In the genomic region with DNA sequence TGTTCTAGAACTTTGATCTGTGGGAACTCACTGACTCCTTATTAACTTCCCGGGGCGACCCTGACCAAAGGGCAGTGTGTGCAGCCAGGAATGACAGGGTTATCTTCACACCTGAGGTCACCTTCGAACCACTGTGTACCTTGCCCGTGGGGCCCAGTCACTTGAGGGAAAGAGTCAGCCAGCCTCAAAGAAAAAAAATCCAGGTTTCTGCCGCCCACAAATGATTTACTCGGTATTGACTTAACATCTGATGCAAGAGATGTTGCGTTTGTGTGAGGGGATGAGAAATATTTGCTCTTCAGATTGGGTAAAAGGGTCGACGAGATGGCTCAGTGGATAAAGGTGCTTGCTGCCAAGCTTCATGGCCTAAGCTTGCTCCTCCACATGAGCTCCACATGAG, we compare ENCODE assay signal across 19 mouse cellular contexts. TPM values are rescaled to one million over a fixed set of nuclear protein-coding genes. Genes with fewer than 3 reads are reported as not detected.
DNase-seq lines count a peak whose midpoint lies in the region; ATAC-seq and TF ChIP-seq lines count a peak whose summit lies in the region.
"Had no signal": no experiment of that assay in that cellular context is flagged by ENCODE, and none has a peak within 500 bp of the region (broad histone marks: within the 10 kb centered on the region; RNA-seq: fewer than 3 reads in every experiment).

No protein-coding gene starts in this region.

- 0 out of 2 replicates have a peak, but pooled peaks cover 2% of the 10 kb centered on the region for H3K4me1 ChIP-seq in intestine, postnatal 0 days (replicated peaks; ENCODE audit: control insufficient read depth, insufficient read depth, low read length)
- H3K4me1 ChIP-seq in liver, postnatal 0 days (ENCODE audit: insufficient read depth) = peaks cover 22% of the 10 kb centered on the region
- H3K4me1 ChIP-seq in hindbrain, embryonic 12.5 days = no peaks in the 10 kb centered on the region
- H3K4me1 ChIP-seq: heart, embryonic 10.5 days; limb, embryonic 15.5 days; midbrain, embryonic 15.5 days had no signal

- H3K27ac ChIP-seq in intestine, postnatal 0 days (ENCODE audit: low read depth, low read length) = peak overlapping the region; percentile 37
- peak overlapping the region; percentile 97 for H3K27ac ChIP-seq in liver, postnatal 0 days (ENCODE audit: low read depth)
- no peak overlapping the region for H3K27ac ChIP-seq in hindbrain, embryonic 12.5 days
- H3K27ac ChIP-seq: embryonic facial prominence, embryonic 10.5 days; heart, embryonic 10.5 days; limb, embryonic 15.5 days; macrophage; midbrain, embryonic 15.5 days had no signal

- peak; percentile 94 for ATAC-seq in intestine, postnatal 0 days
- ATAC-seq in liver, postnatal 0 days = peak; percentile 69
- ATAC-seq in megakaryocyte progenitor cell, adult 5-6 weeks (replicated peaks; ENCODE audit: poor library complexity) = no peak
- ATAC-seq in hindbrain, embryonic 12.5 days (ENCODE audit: low FRiP score) = no peak
- ATAC-seq: CD4-positive, CD25-positive, alpha-beta regulatory T cell, adult 4 months; midbrain, embryonic 15.5 days had no signal

- H3K4me3 ChIP-seq in intestine, postnatal 0 days (ENCODE audit: low read depth, low read length) = no peak overlapping the region
- H3K4me3 ChIP-seq in liver, postnatal 0 days (ENCODE audit: low read depth, low read length) = no peak overlapping the region
- no peak overlapping the region for H3K4me3 ChIP-seq in hindbrain, embryonic 12.5 days
- H3K4me3 ChIP-seq: embryonic facial prominence, embryonic 10.5 days; heart, embryonic 10.5 days; limb, embryonic 15.5 days; midbrain, embryonic 15.5 days had no signal

- H3K9ac ChIP-seq in intestine, postnatal 0 days (ENCODE audit: low read depth, low read length) = no peak overlapping the region
- H3K9ac ChIP-seq in liver, postnatal 0 days (replicated peaks) = no peak overlapping the region
- H3K9ac ChIP-seq in hindbrain, embryonic 12.5 days = no peak overlapping the region
- H3K9ac ChIP-seq: limb, embryonic 15.5 days; midbrain, embryonic 15.5 days had no signal

- 36% methylated on average over 9 of the region's 9 CpGs for WGBS in intestine, postnatal 0 days
- WGBS in liver, postnatal 0 days (ENCODE audit: insufficient replicate concordance) = 55% methylated on average over 9 of the region's 9 CpGs
- 87% methylated on average over 9 of the region's 9 CpGs for WGBS in hindbrain, embryonic 12.5 days

- no peaks in the 10 kb centered on the region for H3K9me3 ChIP-seq in intestine, postnatal 0 days (ENCODE audit: control insufficient read depth)
- no peaks in the 10 kb centered on the region for H3K9me3 ChIP-seq in liver, postnatal 0 days (ENCODE audit: low read length)
- H3K9me3 ChIP-seq in hindbrain, embryonic 12.5 days (replicated peaks) = no peaks in the 10 kb centered on the region
- H3K9me3 ChIP-seq: embryonic facial prominence, embryonic 10.5 days; heart, embryonic 10.5 days; limb, embryonic 15.5 days; midbrain, embryonic 15.5 days had no signal

- no peaks in the 10 kb centered on the region for H3K36me3 ChIP-seq in intestine, postnatal 0 days (ENCODE audit: control insufficient read depth, insufficient read depth)
- H3K36me3 ChIP-seq in liver, postnatal 0 days (replicated peaks; ENCODE audit: insufficient read depth, low read length) = no peaks in the 10 kb centered on the region
- H3K36me3 ChIP-seq in hindbrain, embryonic 12.5 days = no peaks in the 10 kb centered on the region
- H3K36me3 ChIP-seq: embryonic facial prominence, embryonic 10.5 days; heart, embryonic 10.5 days; limb, embryonic 15.5 days; midbrain, embryonic 15.5 days had no signal

- TF ChIP-seq CTCF in intestine, postnatal 0 days (IDR thresholded peaks at IDR 0.05; ENCODE audit: low read depth) = no peak
- TF ChIP-seq CTCF in liver, postnatal 0 days (IDR thresholded peaks at IDR 0.05; ENCODE audit: low read depth) = no peak

- H3K27me3 ChIP-seq in intestine, postnatal 0 days (replicated peaks; ENCODE audit: control insufficient read depth, insufficient read depth, low read length) = no peaks in the 10 kb centered on the region
- H3K27me3 ChIP-seq in liver, postnatal 0 days (ENCODE audit: insufficient read depth, low read length) = no peaks in the 10 kb centered on the region
- no peaks in the 10 kb centered on the region for H3K27me3 ChIP-seq in hindbrain, embryonic 12.5 days
- H3K27me3 ChIP-seq: limb, embryonic 15.5 days; midbrain, embryonic 15.5 days had no signal

- no peak overlapping the region for H3K4me2 ChIP-seq in intestine, postnatal 0 days (replicated peaks; ENCODE audit: low read depth)
- no peak overlapping the region for H3K4me2 ChIP-seq in liver, postnatal 0 days (ENCODE audit: low read depth, low read length)
- no peak overlapping the region for H3K4me2 ChIP-seq in hindbrain, embryonic 12.5 days (replicated peaks)
- H3K4me2 ChIP-seq: limb, embryonic 15.5 days; midbrain, embryonic 15.5 days had no signal

- TF ChIP-seq EP300 in liver, postnatal 0 days (IDR thresholded peaks at IDR 0.05; ENCODE audit: low read depth) = peak; percentile 86

- DNase-seq in gonadal fat pad, adult 2 months (ENCODE audit: low read depth) = peak; percentile 81
- DNase-seq in kidney, postnatal 36 days = peak; percentile 76 to 82
- peak; percentile 59 for DNase-seq in liver, postnatal 0 days
- DNase-seq in adrenal gland, postnatal 36 days = no peak
- no peak for DNase-seq in thymus, postnatal 4 days
- DNase-seq: adrenal gland, postnatal 10 days; cerebellum, postnatal 36 days; gastrocnemius, postnatal 10 days; heart, postnatal 36 days; right cerebral cortex, postnatal 14 days had no signal

RNA-seq across cellular contexts. Expression of gene Rassf3, which starts 10.2 kb away (rescaled TPM):
- polyA plus RNA-seq in gonadal fat pad, adult 2 months (2012; rRNA removed) = 33.3 and 37.5 TPM in 2 replicates
- 16.7 and 18.1 TPM in 2 replicates for polyA plus RNA-seq in intestine, postnatal 0 days (2015; fragmentation: Nextera tagmentation; extraction: Ambion mirVana)
- polyA plus RNA-seq in liver, postnatal 0 days (2015; fragmentation: Nextera tagmentation; extraction: Ambion mirVana) = 16.4 and 16.6 TPM in 2 replicates
- 23.3 and 24.7 TPM in 2 replicates for total RNA-seq in megakaryocyte progenitor cell, adult 5-6 weeks (2015)
- 18.2 and 20.0 TPM in 2 replicates for total RNA-seq in megakaryocyte progenitor cell, adult 5-6 weeks (2017)
- total RNA-seq in adrenal gland, postnatal 36 days (2021) = 10 to 100 TPM; 37.5 to 38.2 TPM
- polyA plus RNA-seq in hindbrain, embryonic 12.5 days (2016; fragmentation: Nextera tagmentation; extraction: Ambion mirVana) = 12.7 and 13.4 TPM in 2 replicates

Comparison
In these comparisons a context has a peak if more than half of its experiments do, and no peak if none do; other contexts are left out.
1. DNase-seq: peak in gonadal fat pad, adult 2 months (single experiment), kidney, postnatal 36 days (2 of 2) and liver, postnatal 0 days (single experiment); none in adrenal gland, postnatal 36 days (0 of 2) and thymus, postnatal 4 days (single experiment).
2. ATAC-seq: peak in intestine, postnatal 0 days (single experiment) and liver, postnatal 0 days (single experiment); none in megakaryocyte progenitor cell, adult 5-6 weeks (single experiment) and hindbrain, embryonic 12.5 days (single experiment).